Mouse (Mus musculus): ENCODE data around the gene Slc36a1. TPM values are rescaled to one million over a fixed set of nuclear protein-coding genes. Genes with fewer than 3 reads are reported as not detected.

Slc36a1 gene
- polyA plus RNA-seq, 1 experiment from 2014 or later, result 2.8 TPM

DNA sequence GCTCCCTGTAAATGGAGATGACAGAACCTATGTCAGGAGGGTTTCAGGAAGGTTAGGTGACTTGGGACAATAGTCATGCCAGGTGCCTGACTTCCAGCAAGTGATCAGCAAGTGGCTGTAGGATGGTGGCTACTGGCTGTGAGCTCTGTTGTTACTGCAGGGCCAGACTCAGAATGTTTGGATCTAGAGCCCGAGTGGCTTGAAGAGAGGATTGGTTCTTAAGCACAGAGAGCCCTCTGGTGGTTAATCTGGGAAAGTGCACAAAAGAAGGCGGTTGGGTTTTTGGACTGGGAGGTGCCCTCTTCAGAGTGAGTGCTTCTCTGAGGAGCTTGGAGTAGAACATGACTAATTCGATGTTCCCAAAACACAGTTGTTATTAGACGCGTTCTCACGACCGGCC lies 36.4 kb downstream of the Slc36a1 start:
- H3K9me3 ChIP-seq, result no peaks in the 10 kb centered on the region
- 66% methylated on average over 7 of the region's 7 CpGs for WGBS
- no peak overlapping the region for H3K4me2 ChIP-seq (replicated peaks)
- no peaks in the 10 kb centered on the region for H3K27me3 ChIP-seq (replicated peaks)
- H3K9ac ChIP-seq, result no peak overlapping the region
- no peak for ATAC-seq
- no peak overlapping the region for H3K27ac ChIP-seq
- no peak overlapping the region for H3K4me3 ChIP-seq (replicated peaks)
- no peaks in the 10 kb centered on the region for H3K36me3 ChIP-seq
- H3K4me1 ChIP-seq (replicated peaks), result no peaks in the 10 kb centered on the region

DNA sequence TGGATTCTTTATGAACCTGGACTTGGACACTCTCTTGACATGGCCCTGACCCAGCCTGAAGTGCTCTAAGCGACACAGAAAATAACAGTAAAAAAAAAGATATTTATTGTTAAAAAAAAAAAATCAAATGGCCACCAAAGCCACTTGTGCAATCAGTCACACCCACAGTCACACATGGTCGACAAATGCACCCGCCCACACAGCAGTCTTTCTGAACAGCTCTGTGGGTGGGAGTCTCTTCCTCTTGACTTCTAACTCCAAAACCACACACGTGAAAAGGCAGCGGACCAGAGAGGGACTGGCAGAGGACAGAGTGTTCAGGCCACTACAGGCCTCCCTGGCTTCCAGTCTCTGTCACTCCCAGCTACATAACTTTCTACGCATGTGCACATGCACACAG lies 46.4 kb downstream of the Slc36a1 start:
- H3K27me3 ChIP-seq (replicated peaks), result no peaks in the 10 kb centered on the region
- no peaks in the 10 kb centered on the region for H3K9me3 ChIP-seq
- H3K4me3 ChIP-seq (replicated peaks), result no peak overlapping the region
- ATAC-seq, result no peak
- no peak overlapping the region for H3K9ac ChIP-seq
- H3K36me3 ChIP-seq, result no peaks in the 10 kb centered on the region
- H3K4me1 ChIP-seq (replicated peaks), result no peaks in the 10 kb centered on the region
- WGBS, result 83% methylated on average over 6 of the region's 6 CpGs
- no peak overlapping the region for H3K27ac ChIP-seq
- no peak overlapping the region for H3K4me2 ChIP-seq (replicated peaks)

DNA sequence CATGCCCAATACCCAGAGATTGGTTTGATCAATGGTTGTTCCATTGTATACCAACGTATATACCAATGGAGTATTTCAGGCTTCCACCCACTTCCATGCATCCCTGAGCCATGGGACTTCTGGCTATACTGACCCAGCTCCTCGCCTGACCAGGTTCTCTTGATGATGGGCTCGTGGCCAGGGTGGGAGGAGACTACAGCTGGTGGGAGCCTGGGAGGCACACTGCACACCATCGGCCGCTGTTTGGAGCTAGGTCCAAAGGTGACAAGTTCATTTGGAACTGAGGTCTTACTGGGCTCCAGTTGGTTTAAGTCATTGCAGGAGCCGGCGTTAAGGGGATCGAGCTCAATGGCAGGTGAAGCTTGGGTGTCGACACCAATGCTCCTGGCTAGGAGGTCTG lies 49.2 kb downstream of the Slc36a1 start:
- no peaks in the 10 kb centered on the region for H3K4me1 ChIP-seq (replicated peaks)
- ATAC-seq, result no peak
- 88% methylated on average over 9 of the region's 9 CpGs for WGBS

DNA sequence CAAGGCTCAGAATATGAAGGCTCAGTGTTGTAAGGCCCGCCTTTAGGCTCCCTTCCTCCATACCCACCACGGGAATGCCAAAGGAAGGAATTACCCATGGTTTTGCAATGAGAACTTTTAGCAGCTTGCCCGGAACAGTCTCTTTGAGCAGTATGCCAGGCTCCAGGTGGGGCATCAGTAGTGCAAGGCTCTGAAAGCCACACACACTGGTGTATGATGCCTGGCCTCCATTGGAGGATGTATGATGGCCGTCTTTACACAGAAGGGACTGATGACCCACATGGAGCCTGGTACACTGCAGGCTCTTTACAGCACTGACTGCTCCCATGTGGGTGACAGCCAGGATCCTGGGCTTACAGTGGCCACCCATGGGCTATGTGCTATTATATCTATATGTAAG lies 57.0 kb downstream of the Slc36a1 start:
- Histone ChIP-seq H3K4me1 (replicated peaks) (no peaks in the 10 kb centered on the region), H3K27ac (no peak overlapping the region), H3K9me3 (no peaks in the 10 kb centered on the region), H3K9ac (no peak overlapping the region), H3K27me3 (replicated peaks) (no peaks in the 10 kb centered on the region), H3K36me3 (no peaks in the 10 kb centered on the region), H3K4me2 (replicated peaks) (no peak overlapping the region), H3K4me3 (replicated peaks) (no peak overlapping the region)
- whole genome bisulfite sequencing, result 94% methylated on average over 4 of the region's 4 CpGs
- ATAC-seq, result no peak

More for the DNA sequence above, 49.2 kb downstream of the Slc36a1 start:
- Histone ChIP-seq H3K4me2 (replicated peaks) (no peak overlapping the region), H3K4me3 (replicated peaks) (no peak overlapping the region), H3K9me3 (no peaks in the 10 kb centered on the region), H3K27me3 (replicated peaks) (no peaks in the 10 kb centered on the region), H3K9ac (no peak overlapping the region), H3K27ac (no peak overlapping the region), H3K36me3 (no peaks in the 10 kb centered on the region)

DNA sequence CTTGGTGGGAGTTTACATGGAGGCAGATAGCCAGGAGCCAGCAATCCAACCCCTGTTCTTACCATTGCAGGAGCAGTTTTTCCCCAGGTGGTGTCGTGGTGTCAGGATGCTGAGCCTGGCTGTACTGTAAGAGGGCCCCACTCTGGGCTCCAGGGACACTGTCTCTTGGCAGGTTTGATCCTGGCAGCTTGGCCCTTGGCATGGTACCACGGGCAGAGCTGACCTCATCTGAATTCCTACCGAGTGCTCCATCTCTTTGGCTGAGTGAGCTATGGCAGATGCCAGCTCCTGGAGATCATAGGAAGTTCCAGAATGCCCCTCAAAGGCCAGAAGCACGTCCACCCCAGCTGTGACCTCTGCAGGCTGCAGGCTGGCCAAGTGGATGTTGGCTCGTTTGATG lies 57.9 kb downstream of the Slc36a1 start:
- no peak overlapping the region for H3K4me2 ChIP-seq (replicated peaks)
- H3K36me3 ChIP-seq, result no peaks in the 10 kb centered on the region
- no peaks in the 10 kb centered on the region for H3K9me3 ChIP-seq
- no peaks in the 10 kb centered on the region for H3K4me1 ChIP-seq (replicated peaks)
- no peak overlapping the region for H3K9ac ChIP-seq
- H3K27ac ChIP-seq, result no peak overlapping the region
- WGBS, result 70% methylated on average over 5 of the region's 5 CpGs
- H3K27me3 ChIP-seq (replicated peaks), result no peaks in the 10 kb centered on the region
- ATAC-seq, result no peak
- H3K4me3 ChIP-seq (replicated peaks), result no peak overlapping the region

DNA sequence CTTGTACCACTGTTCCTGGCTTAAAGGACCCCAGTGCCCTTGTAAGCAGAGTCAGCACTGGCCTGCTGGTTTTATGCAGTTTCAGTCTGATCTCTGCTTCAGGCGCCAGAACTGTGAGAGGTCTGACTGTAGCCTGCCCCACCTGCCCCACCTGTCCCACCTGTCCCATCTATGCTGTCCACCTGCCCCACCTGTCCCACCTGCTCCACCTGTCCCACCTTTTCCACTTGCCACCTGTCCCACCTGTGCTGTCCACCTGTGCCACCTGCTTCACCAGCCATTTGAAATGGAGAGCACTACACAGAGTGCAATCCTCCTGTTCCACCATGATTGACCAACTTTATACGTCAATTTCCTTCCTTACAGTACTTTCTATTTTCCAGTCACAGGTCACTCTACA lies 60.2 kb downstream of the Slc36a1 start:
- no peak for ATAC-seq
- no peaks in the 10 kb centered on the region for H3K9me3 ChIP-seq
- 68% methylated on average over 2 of the region's 2 CpGs for WGBS
- H3K4me2 ChIP-seq (replicated peaks), result no peak overlapping the region
- H3K9ac ChIP-seq, result no peak overlapping the region
- H3K27me3 ChIP-seq (replicated peaks), result no peaks in the 10 kb centered on the region
- no peak overlapping the region for H3K4me3 ChIP-seq (replicated peaks)
- H3K36me3 ChIP-seq, result no peaks in the 10 kb centered on the region
- H3K4me1 ChIP-seq (replicated peaks), result no peaks in the 10 kb centered on the region
- H3K27ac ChIP-seq, result no peak overlapping the region

DNA sequence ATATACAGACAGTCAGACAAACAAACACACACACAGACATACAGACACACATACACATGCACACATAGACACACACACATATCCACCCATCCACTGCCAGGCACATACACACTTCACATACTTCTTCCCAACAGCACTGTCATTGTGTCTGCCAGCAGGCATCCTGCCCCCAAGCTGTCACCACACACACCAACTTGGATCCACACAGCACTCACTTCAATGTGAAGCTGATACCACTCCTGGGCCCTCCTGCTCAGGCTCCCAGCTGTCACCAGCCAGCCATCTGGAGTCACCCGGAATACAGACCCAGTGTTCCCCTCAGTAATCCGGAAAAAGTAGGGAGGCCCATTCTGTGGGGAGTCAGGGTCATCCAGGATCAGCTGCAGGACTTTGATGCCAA lies 61.5 kb downstream of the Slc36a1 start:
- Histone ChIP-seq H3K4me3 (replicated peaks) (no peak overlapping the region), H3K9me3 (no peaks in the 10 kb centered on the region), H3K36me3 (no peaks in the 10 kb centered on the region), H3K27ac (no peak overlapping the region), H3K4me2 (replicated peaks) (no peak overlapping the region), H3K4me1 (replicated peaks) (no peaks in the 10 kb centered on the region), H3K9ac (no peak overlapping the region), H3K27me3 (replicated peaks) (no peaks in the 10 kb centered on the region)
- WGBS, result 52% methylated on average over 2 of the region's 2 CpGs
- no peak for ATAC-seq

DNA sequence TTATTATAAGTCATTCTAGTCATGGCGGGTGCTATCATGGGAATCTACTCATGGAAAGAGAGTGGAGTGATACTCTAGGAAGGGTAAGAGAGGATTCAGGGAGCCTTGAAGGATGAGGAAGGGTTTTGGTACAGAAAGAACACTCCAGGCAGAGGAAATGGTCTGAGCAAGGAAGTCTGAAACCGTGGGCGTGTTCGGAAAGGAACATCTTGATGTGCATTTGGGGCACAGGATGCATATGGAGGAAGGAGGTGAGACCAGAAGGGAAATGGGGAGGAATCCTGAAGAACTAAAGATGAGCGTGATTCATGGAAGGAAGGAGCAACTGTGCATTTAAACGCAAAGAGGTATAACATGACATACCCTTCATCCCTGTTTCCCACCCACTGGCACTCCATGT lies 64.4 kb downstream of the Slc36a1 start:
- H3K27ac ChIP-seq, result no peak overlapping the region
- H3K4me3 ChIP-seq (replicated peaks), result no peak overlapping the region
- ATAC-seq, result no peak
- no peaks in the 10 kb centered on the region for H3K36me3 ChIP-seq
- H3K9me3 ChIP-seq, result no peaks in the 10 kb centered on the region
- H3K4me1 ChIP-seq (replicated peaks), result no peaks in the 10 kb centered on the region
- no peaks in the 10 kb centered on the region for H3K27me3 ChIP-seq (replicated peaks)
- no peak overlapping the region for H3K9ac ChIP-seq
- WGBS, result 88% methylated on average over 6 of the region's 6 CpGs
- H3K4me2 ChIP-seq (replicated peaks), result no peak overlapping the region

DNA sequence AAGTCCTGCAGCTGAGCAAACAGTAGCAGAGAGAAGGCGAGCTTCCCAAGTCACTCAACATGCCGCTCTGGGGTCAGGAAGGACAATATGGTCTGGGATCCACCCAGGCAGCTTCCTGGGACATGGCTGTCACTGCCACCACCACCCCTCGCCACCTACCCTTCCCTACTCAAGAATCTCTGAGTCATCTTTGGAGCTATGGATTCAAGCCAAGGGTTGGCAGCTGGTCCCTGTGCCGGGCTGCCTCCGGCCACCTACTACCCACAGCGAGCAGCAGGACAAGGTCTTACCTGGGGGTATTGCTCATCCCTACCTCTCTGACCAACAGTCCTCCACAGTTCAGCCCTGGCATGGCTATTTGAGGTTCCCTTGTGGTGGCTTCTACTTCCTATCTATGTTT lies 70.6 kb downstream of the Slc36a1 start:
- no peak for ATAC-seq
- WGBS, result 87% methylated on average over 6 of the region's 6 CpGs
- H3K4me3 ChIP-seq (replicated peaks), result no peak overlapping the region
- H3K36me3 ChIP-seq, result no peaks in the 10 kb centered on the region
- H3K27ac ChIP-seq, result no peak overlapping the region
- no peaks in the 10 kb centered on the region for H3K27me3 ChIP-seq (replicated peaks)
- H3K9me3 ChIP-seq, result no peaks in the 10 kb centered on the region
- H3K9ac ChIP-seq, result no peak overlapping the region
- H3K4me2 ChIP-seq (replicated peaks), result no peak overlapping the region
- H3K4me1 ChIP-seq (replicated peaks), result no peaks in the 10 kb centered on the region

Other genes starting within 250 kb of the Slc36a1 start
- gene Tnip1, start 241.4 kb upstream of the Slc36a1 start, polyA plus RNA-seq (2015; fragmentation: Nextera tagmentation; extraction: Ambion mirVana), result 22.7 and 24.5 TPM in 2 replicates
- gene Anxa6, start 170.9 kb upstream of the Slc36a1 start, polyA plus RNA-seq (2015; fragmentation: Nextera tagmentation; extraction: Ambion mirVana), result 261 and 262 TPM in 2 replicates
- 2.0 and 2.6 TPM in 2 replicates for gene Ccdc69, start 126.2 kb upstream of the Slc36a1 start, polyA plus RNA-seq (2015; fragmentation: Nextera tagmentation; extraction: Ambion mirVana)
- 19.3 and 20.9 TPM in 2 replicates for gene Gm2a, start 106.2 kb upstream of the Slc36a1 start, polyA plus RNA-seq (2015; fragmentation: Nextera tagmentation; extraction: Ambion mirVana)
- gene Slc36a3, start 52.6 kb upstream of the Slc36a1 start, polyA plus RNA-seq (2015; fragmentation: Nextera tagmentation; extraction: Ambion mirVana), result not detected in 2 replicates
- gene Slc36a2, start 19.3 kb upstream of the Slc36a1 start, polyA plus RNA-seq (2015; fragmentation: Nextera tagmentation; extraction: Ambion mirVana), result 0.31 and 0.69 TPM in 2 replicates
- 0.05 and 0.14 TPM in 2 replicates for gene Fat2, start 132.2 kb downstream of the Slc36a1 start, polyA plus RNA-seq (2015; fragmentation: Nextera tagmentation; extraction: Ambion mirVana)
- gene Sparc, start 218.8 kb downstream of the Slc36a1 start, polyA plus RNA-seq (2015; fragmentation: Nextera tagmentation; extraction: Ambion mirVana), result 1,532 and 1,545 TPM in 2 replicates